Mouse (Mus musculus) G1E (cell line): ENCODE data around the gene Gpr84.

Experiments used
- CTCF ChIP-seq: IDR thresholded peaks from 2 replicates; pipeline ENCODE4 v1.5.1; 2012; ENCODE audit warnings: low read depth, low read length, inconsistent platforms, mixed read lengths
- GATA2 ChIP-seq: IDR thresholded peaks from 2 replicates; pipeline ENCODE4 v1.6.1; 2012; ENCODE audit warnings: low read depth, low read length, inconsistent platforms, borderline replicate concordance

- TF ChIP-seq CTCF (peak; percentile 89), GATA2 (no peak)
These were observed 42.4 kb upstream of the Gpr84 start for GRCm38 (mm10) chr15:103352856-103353255.
